Mouse (Mus musculus): ENCODE measurements at regions not wholly inside any gene's neighbourhood (a gene's known extent, or its start where the extent isn't known, plus 50 kb on each side); places are given as distances from the start of the nearest gene placed in this dataset.

- peak; percentile 37 for DNase-seq (ENCODE audit: low spot score)
These were observed 82.2 kb downstream of the Tnfsf11 start for GRCm38 (mm10) chr14:78225677-78226076.

- no peak for DNase-seq (ENCODE audit: low spot score)
These were observed 91.4 kb downstream of the Tnfsf11 start for GRCm38 (mm10) chr14:78216229-78216963.

- no peak for DNase-seq (ENCODE audit: low spot score)
These were observed 92.4 kb downstream of the Tnfsf11 start for GRCm38 (mm10) chr14:78215491-78215890.

- no peak for DNase-seq (ENCODE audit: low spot score)
These were observed 103.3 kb downstream of the Tnfsf11 start for GRCm38 (mm10) chr14:78204566-78204863.

- peak; percentile 17 for DNase-seq (ENCODE audit: low spot score)
These were observed 103.9 kb downstream of the Tnfsf11 start for GRCm38 (mm10) chr14:78203726-78204565.

GRCm38 (mm10) chr14:78202781-78203180 is 105.1 kb downstream of the Tnfsf11 start:
- DNase-seq (ENCODE audit: low spot score), result no peak

- no peak for DNase-seq (ENCODE audit: low spot score)
These were observed 108.7 kb upstream of the Fam216b start for GRCm38 (mm10) chr14:78197483-78197882.

GRCm38 (mm10) chr14:78179576-78179975 is 90.8 kb upstream of the Fam216b start:
- DNase-seq (ENCODE audit: low spot score), result no peak

- DNase-seq (ENCODE audit: low spot score), result no peak
These were observed 84.6 kb upstream of the Fam216b start for GRCm38 (mm10) chr14:78173451-78173850.

- no peak for DNase-seq (ENCODE audit: low spot score)
These were observed 84.1 kb upstream of the Fam216b start for GRCm38 (mm10) chr14:78172956-78173355.

- no peak for DNase-seq (ENCODE audit: low spot score)
These were observed 72.0 kb upstream of the Fam216b start for GRCm38 (mm10) chr14:78160819-78161218.

GRCm38 (mm10) chr14:78159567-78159966 is 70.8 kb upstream of the Fam216b start:
- no peak for DNase-seq (ENCODE audit: low spot score)

- DNase-seq (ENCODE audit: low spot score), result no peak
These were observed 68.9 kb upstream of the Fam216b start for GRCm38 (mm10) chr14:78157660-78158059.

GRCm38 (mm10) chr14:78148851-78149250 is 60.0 kb upstream of the Fam216b start:
- no peak for DNase-seq (ENCODE audit: low spot score)

- no peak for DNase-seq (ENCODE audit: low spot score)
These were observed 54.9 kb upstream of the Fam216b start for GRCm38 (mm10) chr14:78143751-78144150.

All from layer of hippocampus, adult 9-10 months (tissue).